Mouse (Mus musculus) midbrain, embryonic 11.5 days (tissue): ENCODE data around the gene Arl15. TPM values are rescaled to one million over a fixed set of nuclear protein-coding genes. Genes with fewer than 3 reads are reported as not detected.

Experiments
- ATAC-seq: fragments of 200-750 bp; cut with Nextera tagmentation; 2 replicates; pipeline ENCODE4 v1.8.0; 2017; ENCODE audit warnings: moderate TSS enrichment, moderate library complexity; ENCODE audit not compliant: low FRiP score
- DNase-seq: peaks from one replicate; pipeline ENCODE4 v3.0.0; 2015; ENCODE audit warnings: low spot score; ENCODE audit errors: missing footprints
- H3K27ac ChIP-seq: fragments of 300-500 bp; sonication (generic); 2 replicates; pipeline ENCODE4 v1.5.1; 2014; ENCODE audit warnings: low read depth, low read length
- H3K27me3 ChIP-seq: fragments of 300-500 bp; sonication (generic); 2 replicates; pipeline ENCODE4 v1.6.1; 2014; ENCODE audit warnings: mild to moderate bottlenecking, low read length, moderate library complexity, mixed read lengths; ENCODE audit not compliant: control insufficient read depth, insufficient read depth
- H3K36me3 ChIP-seq: fragments of 300-500 bp; sonication (generic); 2 replicates; pipeline ENCODE4 v1.6.1; 2014; ENCODE audit warnings: mild to moderate bottlenecking, low read length, moderate library complexity, mixed read lengths; ENCODE audit not compliant: control insufficient read depth, insufficient read depth
- H3K4me1 ChIP-seq: fragments of 300-500 bp; sonication (generic); 2 replicates; pipeline ENCODE4 v1.6.1; 2014; ENCODE audit warnings: low read length; ENCODE audit not compliant: control insufficient read depth, insufficient read depth
- H3K4me2 ChIP-seq: fragments of 300-500 bp; sonication (generic); 2 replicates; pipeline ENCODE4 v1.6.1; 2014; ENCODE audit warnings: mild to moderate bottlenecking, moderate library complexity
- H3K4me3 ChIP-seq: fragments of 300-500 bp; sonication (generic); 2 replicates; pipeline ENCODE4 v1.5.1; 2014; ENCODE audit warnings: low read depth, low read length
- H3K9ac ChIP-seq: fragments of 300-500 bp; sonication (generic); 2 replicates; pipeline ENCODE4 v1.6.1; 2014; ENCODE audit warnings: low read length
- H3K9me3 ChIP-seq: fragments of 300-500 bp; sonication (generic); 2 replicates; pipeline ENCODE4 v1.6.1; 2016; ENCODE audit warnings: low read length; ENCODE audit not compliant: control insufficient read depth
- WGBS: fragments of 180-500 bp; shearing (Covaris S2); extraction: QIAGEN DNeasy Blood & Tissue Kit; methylation state at CpG from one replicate; pipeline ENCODE4 v1.1.7; 2014; 5-methylcytosine and 5-hydroxymethylcytosine counted together
- polyA plus RNA-seq: library from polyadenylated mRNA; unstranded; fragments of >200 nt; fragmentation: Nextera tagmentation; extraction: Ambion mirVana; gene quantifications from 2 replicates; pipeline ENCODE4 v1.2.1, GENCODE M21; 2014

Gene Arl15
- 13.6 and 15.8 TPM in 2 replicates for polyA plus RNA-seq

GRCm38 (mm10) chr13:113794039-113794704 lies at the start of gene Arl15:
Gene Arl15, plus strand, starts transcription at chr13:113794505.
- Histone ChIP-seq H3K27me3 (no peaks in the 10 kb centered on the region), H3K4me2 (peak within 1 kb of the TSS; percentile 61), H3K27ac (peak within 1 kb of the TSS; percentile 82), H3K4me3 (peak within 1 kb of the TSS; percentile 47), H3K36me3 (no peaks in the 10 kb centered on the region), H3K9ac (peak within 1 kb of the TSS; percentile 77), H3K4me1 (peaks cover 7% of the 10 kb centered on the region; the same call in 1 of the 2 replicates), H3K9me3 (no peaks in the 10 kb centered on the region)
- peak; percentile 99 for DNase-seq
- under 1% methylated on average over 49 of the region's 49 CpGs for WGBS
- peak; percentile 97 for ATAC-seq

- Histone ChIP-seq H3K9me3 (no peaks in the 10 kb centered on the region), H3K4me3 (no peak overlapping the region), H3K4me2 (no peak overlapping the region), H3K27me3 (no peaks in the 10 kb centered on the region), H3K27ac (no peak overlapping the region), H3K9ac (no peak overlapping the region), H3K4me1 (no peaks in the 10 kb centered on the region), H3K36me3 (no peaks in the 10 kb centered on the region)
- ATAC-seq (no peak), DNase-seq (no peak)
- WGBS = 41% methylated on average over 2 of the region's 2 CpGs
Measured at GRCm38 (mm10) chr13:113745301-113745700, 49.0 kb upstream of the Arl15 start.

GRCm38 (mm10) chr13:113750766-113751165 lies 43.5 kb upstream of the Arl15 start:
- ATAC-seq (no peak), DNase-seq (no peak)
- Histone ChIP-seq H3K27me3 (no peaks in the 10 kb centered on the region), H3K4me3 (no peak overlapping the region), H3K9ac (no peak overlapping the region), H3K27ac (no peak overlapping the region), H3K36me3 (no peaks in the 10 kb centered on the region), H3K4me1 (no peaks in the 10 kb centered on the region), H3K9me3 (no peaks in the 10 kb centered on the region), H3K4me2 (no peak overlapping the region)
- 64% methylated on average over 5 of the region's 5 CpGs for WGBS

GRCm38 (mm10) chr13:113754731-113755689 lies 39.3 kb upstream of the Arl15 start:
- no peaks in the 10 kb centered on the region for H3K27me3 ChIP-seq
- no peak for ATAC-seq
- H3K9me3 ChIP-seq = no peaks in the 10 kb centered on the region
- no peak for DNase-seq
- WGBS = 78% methylated on average over 9 of the region's 9 CpGs
- H3K9ac ChIP-seq = no peak overlapping the region
- H3K4me1 ChIP-seq = no peaks in the 10 kb centered on the region
- no peak overlapping the region for H3K4me3 ChIP-seq
- no peak overlapping the region for H3K27ac ChIP-seq
- H3K4me2 ChIP-seq = no peak overlapping the region
- no peaks in the 10 kb centered on the region for H3K36me3 ChIP-seq

GRCm38 (mm10) chr13:113755779-113756178 lies 38.5 kb upstream of the Arl15 start:
- Histone ChIP-seq H3K4me2 (no peak overlapping the region), H3K9me3 (no peaks in the 10 kb centered on the region), H3K27me3 (no peaks in the 10 kb centered on the region), H3K4me1 (no peaks in the 10 kb centered on the region), H3K27ac (no peak overlapping the region), H3K4me3 (no peak overlapping the region), H3K9ac (no peak overlapping the region), H3K36me3 (no peaks in the 10 kb centered on the region)
- no peak for ATAC-seq
- no peak for DNase-seq
- 45% methylated on average over 6 of the region's 6 CpGs for WGBS

GRCm38 (mm10) chr13:113761717-113762116 lies 32.6 kb upstream of the Arl15 start:
- no peak overlapping the region for H3K27ac ChIP-seq
- no peaks in the 10 kb centered on the region for H3K36me3 ChIP-seq
- no peak overlapping the region for H3K4me2 ChIP-seq
- no peak for DNase-seq
- H3K9ac ChIP-seq = no peak overlapping the region
- H3K9me3 ChIP-seq = no peaks in the 10 kb centered on the region
- H3K4me1 ChIP-seq = no peaks in the 10 kb centered on the region
- WGBS = 87% methylated on average over 11 of the region's 11 CpGs
- ATAC-seq = no peak
- H3K4me3 ChIP-seq = no peak overlapping the region
- H3K27me3 ChIP-seq = no peaks in the 10 kb centered on the region

GRCm38 (mm10) chr13:113762766-113763516 lies 31.4 kb upstream of the Arl15 start:
- no peak overlapping the region for H3K4me2 ChIP-seq
- WGBS = 87% methylated on average over 14 of the region's 14 CpGs
- no peak overlapping the region for H3K9ac ChIP-seq
- no peaks in the 10 kb centered on the region for H3K9me3 ChIP-seq
- no peak for ATAC-seq
- no peaks in the 10 kb centered on the region for H3K36me3 ChIP-seq
- no peaks in the 10 kb centered on the region for H3K4me1 ChIP-seq
- H3K27me3 ChIP-seq = no peaks in the 10 kb centered on the region
- H3K27ac ChIP-seq = no peak overlapping the region
- DNase-seq = no peak
- no peak overlapping the region for H3K4me3 ChIP-seq

- WGBS = 58% methylated on average over 3 of the region's 3 CpGs
- Histone ChIP-seq H3K4me1 (no peaks in the 10 kb centered on the region), H3K9me3 (no peaks in the 10 kb centered on the region), H3K4me2 (no peak overlapping the region), H3K27ac (no peak overlapping the region), H3K4me3 (no peak overlapping the region), H3K36me3 (no peaks in the 10 kb centered on the region), H3K9ac (no peak overlapping the region), H3K27me3 (no peaks in the 10 kb centered on the region)
- ATAC-seq = no peak
- DNase-seq = no peak
Measured at GRCm38 (mm10) chr13:113765411-113765810, 28.9 kb upstream of the Arl15 start.
